Mouse (Mus musculus) erythroblast, embryonic 14.5 days (primary cell): Measurements from ENCODE around the gene Bhmt. TPM values are rescaled to one million over a fixed set of nuclear protein-coding genes. Genes with fewer than 3 reads are reported as not detected.
A peak's percentile ranks its signal among the peaks of the same experiment; 100 is the strongest.

Experiments used
- H3K27me3 ChIP-seq: 2 replicates; pipeline ENCODE4 v1.6.1; 2012; ENCODE audit warnings: inconsistent platforms; ENCODE audit not compliant: control insufficient read depth
- H3K36me3 ChIP-seq: 2 replicates; pipeline ENCODE4 v1.6.1; 2012; ENCODE audit warnings: mild to moderate bottlenecking, inconsistent platforms; ENCODE audit not compliant: control insufficient read depth
- H3K4me1 ChIP-seq: 2 replicates; pipeline ENCODE4 v1.6.1; 2012; ENCODE audit warnings: inconsistent platforms; ENCODE audit not compliant: control insufficient read depth
- H3K4me3 ChIP-seq: replicated peaks from 2 replicates; pipeline ENCODE3; 2012; ENCODE audit warnings: moderate library complexity, mild to moderate bottlenecking, inconsistent platforms
- H3K9me3 ChIP-seq: 2 replicates; pipeline ENCODE4 v1.6.1; 2012; ENCODE audit warnings: low read length, inconsistent platforms, mixed read lengths; ENCODE audit not compliant: control insufficient read depth
- GATA1 ChIP-seq: IDR thresholded peaks from 2 replicates; pipeline ENCODE4 v1.6.1; 2012; ENCODE audit warnings: low read length, inconsistent platforms, mixed read lengths
- TAL1 ChIP-seq: IDR thresholded peaks from 3 replicates; pipeline ENCODE4 v1.6.1; 2012; ENCODE audit warnings: low read length, inconsistent platforms, mixed read lengths
- polyA plus RNA-seq: library from polyadenylated mRNA; stranded (reverse); fragments of >175 nt; gene quantifications from 2 replicates; pipeline ENCODE4 v1.2.3, GENCODE M21; 2012

Bhmt gene
- 0.01 TPM in 1 of 2 replicates, not detected in the other for polyA plus RNA-seq

DNA sequence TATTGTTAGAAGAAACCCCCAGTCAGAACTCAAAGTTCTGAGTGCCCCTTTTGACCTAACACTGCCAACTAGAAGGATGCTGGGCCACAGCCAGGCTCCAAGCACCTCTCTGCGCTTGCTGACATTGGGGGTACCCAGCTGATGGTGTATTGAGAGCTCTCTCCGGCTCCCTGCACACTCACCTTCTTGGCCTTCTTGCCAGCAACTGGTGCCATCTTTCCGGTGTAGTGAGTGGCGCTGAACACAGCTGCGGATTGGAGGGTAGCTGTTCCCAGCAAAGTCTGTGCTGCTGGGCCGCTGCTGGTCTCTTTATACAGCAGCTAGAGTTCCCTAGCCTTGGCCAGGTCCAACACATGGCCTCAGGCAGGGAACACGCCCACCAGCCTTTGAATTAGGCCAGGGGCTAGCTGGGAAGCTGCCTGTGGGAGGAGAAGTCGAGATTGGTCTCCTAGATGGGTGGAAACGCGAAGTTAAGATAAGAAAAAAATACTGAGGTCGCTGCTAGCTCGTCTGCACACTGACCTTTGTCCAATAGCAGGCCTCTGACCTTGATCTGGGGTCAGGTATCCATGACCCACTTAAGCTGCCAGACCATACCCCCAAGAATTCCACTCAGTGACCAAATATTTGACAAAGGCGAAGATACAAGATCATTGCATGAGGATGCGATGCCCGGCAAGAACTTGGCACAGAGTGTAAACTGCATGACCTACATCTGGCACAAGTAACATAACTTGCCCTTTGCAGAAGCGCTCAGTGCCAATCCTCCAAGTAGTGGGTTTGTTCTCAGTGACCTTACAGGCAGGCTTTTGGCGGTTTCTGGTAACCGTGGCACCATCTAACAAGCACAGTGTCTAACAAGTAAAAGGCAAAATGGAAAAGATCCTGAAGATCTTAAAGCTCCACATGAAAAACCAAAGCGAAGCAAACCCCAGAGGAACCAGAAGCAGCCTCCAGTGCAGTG lies at the start of gene Bhmt:
Gene Bhmt (minus strand): TSS at position 680 of the 964 bp plus-strand sequence.
- peak within 1 kb of the TSS; percentile 25 for H3K4me3 ChIP-seq
- TF ChIP-seq GATA1: no peak
- TF ChIP-seq TAL1: no peak

DNA sequence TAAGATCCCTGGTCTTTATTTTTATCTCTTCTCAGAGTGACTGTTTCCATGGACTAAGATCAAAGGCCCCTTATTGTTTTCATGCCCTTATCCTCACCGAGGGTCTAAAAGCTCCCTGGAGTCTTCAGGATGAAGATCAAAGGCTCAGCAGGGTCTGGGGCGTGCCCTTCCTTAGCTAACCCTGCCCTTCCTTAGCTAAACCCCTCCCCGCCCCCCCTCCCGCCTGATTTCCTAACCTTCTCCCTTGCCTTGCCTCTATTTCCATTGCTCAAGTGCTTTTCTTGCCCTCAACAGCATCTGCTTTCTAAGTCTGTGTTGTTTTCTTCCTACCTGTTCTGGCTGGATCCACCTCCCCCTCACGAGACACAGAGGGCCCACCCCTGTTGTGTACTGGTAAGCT lies 49.6 kb upstream of the Bhmt start:
- H3K9me3 ChIP-seq: no peaks in the 10 kb centered on the region
- H3K4me1 ChIP-seq: no peaks in the 10 kb centered on the region
- no peaks in the 10 kb centered on the region for H3K27me3 ChIP-seq
- no peaks in the 10 kb centered on the region for H3K36me3 ChIP-seq
- no peak for TF ChIP-seq GATA1
- TF ChIP-seq TAL1: no peak
- H3K4me3 ChIP-seq: no peak overlapping the region

More for the DNA sequence above, at the start of gene Bhmt:
- Histone ChIP-seq H3K36me3 (no peaks in the 10 kb centered on the region; the same call in 1 of the 2 replicates), H3K4me1 (no peaks in the 10 kb centered on the region), H3K9me3 (no peaks in the 10 kb centered on the region), H3K27me3 (no peaks in the 10 kb centered on the region)

DNA sequence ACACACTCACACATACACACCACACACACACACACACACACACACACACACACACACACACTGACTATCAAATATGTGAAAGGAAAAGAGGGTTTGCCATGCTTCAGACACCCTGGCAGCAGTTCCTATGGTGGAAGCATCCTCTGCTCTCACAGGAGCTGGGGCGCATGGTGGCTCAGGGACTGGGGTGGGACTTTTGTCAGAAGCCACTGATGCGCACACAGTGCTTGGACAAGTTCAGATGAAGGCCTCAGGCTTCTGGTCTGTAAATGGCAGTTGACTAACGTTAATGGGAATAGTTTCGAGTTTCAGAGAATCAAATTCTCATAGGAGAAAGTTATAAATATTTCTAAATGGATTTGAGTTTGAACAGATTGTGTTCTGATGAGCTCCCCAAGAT lies 47.5 kb upstream of the Bhmt start:
- no peak overlapping the region for H3K4me3 ChIP-seq
- no peaks in the 10 kb centered on the region for H3K27me3 ChIP-seq
- no peak for TF ChIP-seq TAL1

DNA sequence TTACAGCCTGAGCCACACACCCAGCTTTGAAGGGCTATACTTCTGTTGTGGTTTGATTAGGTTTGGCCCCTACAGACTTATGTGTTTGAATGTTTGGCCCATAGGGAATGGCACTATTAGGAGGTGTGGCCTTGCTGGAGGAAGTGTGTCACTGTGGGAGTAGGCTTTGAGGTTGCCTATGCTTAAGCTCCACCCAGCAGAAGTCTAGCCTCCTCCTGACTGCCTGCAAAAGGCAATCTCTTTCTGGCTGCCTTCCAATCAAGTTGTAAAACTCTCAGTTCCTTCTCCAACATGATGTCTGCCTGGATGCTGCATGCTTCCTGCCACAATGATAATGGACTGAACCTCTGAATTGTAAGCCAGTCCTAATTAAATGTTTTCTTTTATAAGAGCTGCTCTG lies 45.6 kb upstream of the Bhmt start:
- Histone ChIP-seq H3K4me1 (no peaks in the 10 kb centered on the region), H3K27me3 (no peaks in the 10 kb centered on the region), H3K4me3 (no peak overlapping the region), H3K9me3 (no peaks in the 10 kb centered on the region), H3K36me3 (no peaks in the 10 kb centered on the region)
- TF ChIP-seq GATA1 (no peak), TAL1 (no peak)

More for the DNA sequence above, 47.5 kb upstream of the Bhmt start:
- no peaks in the 10 kb centered on the region for H3K9me3 ChIP-seq
- H3K36me3 ChIP-seq: no peaks in the 10 kb centered on the region
- H3K4me1 ChIP-seq: no peaks in the 10 kb centered on the region

DNA sequence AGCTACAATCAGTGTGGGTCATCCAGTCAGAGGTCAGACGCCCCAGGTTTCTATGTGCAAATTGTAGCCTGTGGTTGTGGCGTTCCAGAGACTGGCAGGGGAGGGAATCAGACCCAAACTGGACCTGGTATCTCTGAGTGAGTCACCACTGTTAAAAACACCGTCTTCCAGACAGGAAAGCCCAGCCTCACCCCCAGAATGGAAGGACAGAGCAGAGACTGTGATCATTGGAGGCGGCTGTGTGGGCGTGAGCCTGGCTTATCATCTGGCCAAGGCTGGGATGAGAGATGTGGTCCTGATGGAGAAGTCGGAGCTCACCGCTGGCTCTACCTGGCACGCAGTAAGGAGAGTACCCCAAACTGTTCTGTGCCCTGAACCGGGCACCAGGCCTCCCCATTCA lies 39.1 kb upstream of the Bhmt start:
- Histone ChIP-seq H3K36me3 (no peaks in the 10 kb centered on the region; the same call in 1 of the 2 replicates), H3K27me3 (peaks cover 10% of the 10 kb centered on the region), H3K4me1 (no peaks in the 10 kb centered on the region), H3K9me3 (no peaks in the 10 kb centered on the region), H3K4me3 (no peak overlapping the region)
- TF ChIP-seq TAL1 (no peak), GATA1 (no peak)

DNA sequence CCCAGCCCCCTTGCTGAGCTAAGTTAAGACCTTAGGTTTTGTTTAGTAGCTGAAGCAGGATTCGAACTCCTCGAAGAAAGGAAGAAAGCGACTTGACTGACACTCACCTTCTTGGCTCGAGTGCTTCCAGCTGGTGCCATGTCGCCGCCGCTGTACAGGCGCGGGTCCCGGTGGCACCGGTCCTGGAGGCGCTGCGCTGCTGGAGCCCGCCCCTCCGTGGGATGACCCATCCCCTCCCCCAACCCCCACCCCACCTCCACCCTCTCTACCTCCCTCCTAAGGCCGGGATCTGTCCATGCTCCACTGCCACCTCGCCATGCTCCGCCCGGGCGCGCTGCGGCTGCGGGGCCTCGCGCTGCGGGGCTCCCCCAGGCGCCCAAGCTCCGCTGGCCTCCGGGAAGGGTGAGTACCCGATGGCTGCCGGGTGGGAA lies 36.4 kb upstream of the Bhmt start, which contains the start of the genes Bhmt2 and Dmgdh:
Gene Bhmt2 (minus strand): TSS at position 172 of the 431 bp plus-strand sequence.
Gene Dmgdh (plus strand): TSS at position 303 of the 431 bp plus-strand sequence.
- TF ChIP-seq TAL1: no peak
- no peak for TF ChIP-seq GATA1
- Histone ChIP-seq H3K36me3 (no peaks in the 10 kb centered on the region; the same call in 1 of the 2 replicates), H3K4me1 (no peaks in the 10 kb centered on the region), H3K4me3 (peak within 1 kb of the TSS; percentile 50), H3K27me3 (peaks cover 10% of the 10 kb centered on the region), H3K9me3 (no peaks in the 10 kb centered on the region)

DNA sequence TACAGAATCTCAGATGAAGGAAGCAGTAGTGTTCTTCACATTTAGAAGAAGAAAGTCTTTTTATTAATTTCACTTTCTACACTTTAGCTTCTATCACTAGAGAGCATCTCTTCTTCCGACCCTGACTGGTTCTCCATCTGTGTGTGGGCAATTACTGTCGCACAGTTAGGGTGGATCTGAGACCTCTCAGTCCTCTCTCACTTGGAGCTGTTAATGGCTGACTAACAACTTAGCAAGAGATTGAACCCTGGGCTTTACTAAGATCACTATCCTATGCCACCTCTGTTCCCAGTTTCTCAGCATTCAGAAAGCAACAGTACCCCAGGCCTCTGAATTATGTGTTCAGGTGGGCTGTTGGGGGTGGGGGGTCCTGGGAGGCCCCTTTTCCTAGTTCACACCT lies 35.5 kb upstream of the Bhmt start:
- H3K36me3 ChIP-seq: no peaks in the 10 kb centered on the region; the same call in 1 of the 2 replicates
- peaks cover 10% of the 10 kb centered on the region for H3K27me3 ChIP-seq
- peak overlapping the region; percentile 50 for H3K4me3 ChIP-seq
- H3K4me1 ChIP-seq: no peaks in the 10 kb centered on the region
- H3K9me3 ChIP-seq: no peaks in the 10 kb centered on the region
- TF ChIP-seq TAL1 (no peak), GATA1 (no peak)

DNA sequence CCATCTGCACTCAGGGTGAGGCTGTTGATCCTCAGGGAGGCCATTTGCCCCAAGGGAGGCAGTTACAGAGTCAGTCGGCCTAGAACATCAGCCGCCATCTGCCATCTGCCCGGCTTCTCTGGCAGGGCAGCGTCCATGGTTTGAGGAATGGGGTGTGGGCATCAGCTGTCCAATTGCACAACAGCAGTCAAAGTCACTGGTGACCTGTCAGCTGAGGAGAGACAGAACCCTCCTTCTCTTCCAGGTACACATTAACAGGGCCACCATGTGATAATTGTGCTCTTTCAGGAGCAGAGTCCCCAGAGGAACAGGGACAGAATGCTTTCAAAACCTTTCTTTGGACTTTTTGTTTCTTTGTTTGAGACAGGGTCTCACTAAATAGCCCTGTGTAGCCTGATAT lies 34.6 kb upstream of the Bhmt start:
- TF ChIP-seq GATA1 (no peak), TAL1 (no peak)
- no peaks in the 10 kb centered on the region for H3K9me3 ChIP-seq
- peaks cover 10% of the 10 kb centered on the region for H3K27me3 ChIP-seq
- no peaks in the 10 kb centered on the region; the same call in 1 of the 2 replicates for H3K36me3 ChIP-seq
- no peak overlapping the region for H3K4me3 ChIP-seq
- no peaks in the 10 kb centered on the region for H3K4me1 ChIP-seq

DNA sequence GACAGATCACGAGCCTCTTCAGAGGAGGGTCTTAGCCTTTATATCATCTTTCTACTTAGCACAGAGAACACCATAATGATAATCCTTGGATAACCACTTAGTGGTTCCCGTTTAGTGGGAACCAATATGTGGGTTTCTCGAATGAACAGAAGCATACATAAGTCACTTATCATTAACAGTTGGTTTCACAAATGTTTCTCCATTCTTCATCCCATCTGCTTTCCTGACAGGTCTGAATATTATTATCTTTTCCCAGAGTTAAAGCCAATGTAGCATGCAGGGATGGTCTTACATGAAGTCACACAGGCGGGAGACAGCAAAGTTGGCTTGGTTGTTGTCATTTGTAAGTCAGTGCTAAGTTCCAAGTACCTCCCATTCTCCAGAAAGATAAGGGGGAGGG lies 29.8 kb upstream of the Bhmt start:
- no peaks in the 10 kb centered on the region for H3K9me3 ChIP-seq
- no peaks in the 10 kb centered on the region; the same call in 1 of the 2 replicates for H3K36me3 ChIP-seq
- no peak for TF ChIP-seq GATA1
- TF ChIP-seq TAL1: no peak
- no peak overlapping the region for H3K4me3 ChIP-seq
- no peaks in the 10 kb centered on the region for H3K27me3 ChIP-seq
- H3K4me1 ChIP-seq: no peaks in the 10 kb centered on the region
